Mouse (Mus musculus) forebrain, embryonic 10.5 days (tissue): ENCODE measurements around the gene Csnk1g1. TPM values are rescaled to one million over a fixed set of nuclear protein-coding genes. Genes with fewer than 3 reads are reported as not detected.

Experiments used
- DNase-seq: peaks from one replicate; pipeline ENCODE4 v3.0.0-alpha.2; 2017; ENCODE audit warnings: low spot score; ENCODE audit errors: extremely low spot score
- H3K27ac ChIP-seq: fragments of 300-500 bp; sonication (generic); 2 replicates; pipeline ENCODE4 v1.5.1; 2016; ENCODE audit warnings: mild to moderate bottlenecking
- H3K27me3 ChIP-seq: fragments of 300-500 bp; sonication (generic); 2 replicates; pipeline ENCODE4 v1.6.1; 2016; ENCODE audit warnings: mild to moderate bottlenecking; ENCODE audit not compliant: poor library complexity, severe bottlenecking
- H3K36me3 ChIP-seq: fragments of 300-500 bp; sonication (generic); replicated peaks from 2 replicates; pipeline ENCODE4 v1.6.1; 2016; ENCODE audit warnings: mild to moderate bottlenecking, moderate library complexity
- H3K4me1 ChIP-seq: fragments of 300-500 bp; sonication (generic); 2 replicates; pipeline ENCODE4 v1.6.1; 2016
- H3K4me3 ChIP-seq: fragments of 300-500 bp; sonication (generic); 2 replicates; pipeline ENCODE4 v1.5.1; 2016; ENCODE audit warnings: mild to moderate bottlenecking, moderate library complexity
- H3K9me3 ChIP-seq: fragments of 300-500 bp; sonication (generic); 2 replicates; pipeline ENCODE4 v1.6.1; 2016; ENCODE audit warnings: mild to moderate bottlenecking, moderate library complexity
- WGBS: fragments of 180-500 bp; shearing (Covaris S2); methylation state at CpG from one replicate; pipeline ENCODE4 v1.1.7; 2016; 5-methylcytosine and 5-hydroxymethylcytosine counted together
- polyA plus RNA-seq: library from polyadenylated mRNA; unstranded; fragments of >200 nt; fragmentation: Nextera tagmentation; extraction: Ambion mirVana; gene quantifications from 2 replicates; pipeline ENCODE4 v1.2.1, GENCODE M21; 2016

Csnk1g1 gene
- polyA plus RNA-seq, 1 experiment from 2014 or later: 18.2 TPM

DNA sequence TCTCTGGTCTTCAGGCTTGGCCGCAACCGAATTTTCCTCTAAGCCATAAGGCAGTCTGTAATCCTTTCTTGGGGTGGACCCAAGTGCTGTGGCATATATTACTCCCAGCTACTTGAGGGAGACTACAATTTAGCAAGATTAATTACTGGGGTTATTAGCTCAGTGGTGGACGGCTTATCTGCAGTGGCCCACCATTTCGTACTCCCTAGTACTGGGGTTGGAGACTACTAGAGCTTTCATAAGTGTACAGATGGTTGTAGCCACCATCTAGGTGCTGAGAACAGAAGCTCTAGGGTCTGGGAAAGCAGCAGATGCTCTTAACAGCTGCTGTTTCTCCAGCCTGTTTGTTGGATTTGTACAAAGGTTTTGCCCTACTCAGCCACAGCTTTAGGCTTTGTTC is 152.3 kb downstream of the Csnk1g1 start:
- WGBS: 53% methylated on average over 4 of the region's 4 CpGs
- Histone ChIP-seq H3K27me3 (no peaks in the 10 kb centered on the region), H3K4me3 (peak overlapping the region; percentile 73), H3K4me1 (peaks cover 22% of the 10 kb centered on the region), H3K9me3 (no peaks in the 10 kb centered on the region), H3K36me3 (peaks cover 42% of the 10 kb centered on the region), H3K27ac (peak overlapping the region; percentile 93)
- no peak for DNase-seq

DNA sequence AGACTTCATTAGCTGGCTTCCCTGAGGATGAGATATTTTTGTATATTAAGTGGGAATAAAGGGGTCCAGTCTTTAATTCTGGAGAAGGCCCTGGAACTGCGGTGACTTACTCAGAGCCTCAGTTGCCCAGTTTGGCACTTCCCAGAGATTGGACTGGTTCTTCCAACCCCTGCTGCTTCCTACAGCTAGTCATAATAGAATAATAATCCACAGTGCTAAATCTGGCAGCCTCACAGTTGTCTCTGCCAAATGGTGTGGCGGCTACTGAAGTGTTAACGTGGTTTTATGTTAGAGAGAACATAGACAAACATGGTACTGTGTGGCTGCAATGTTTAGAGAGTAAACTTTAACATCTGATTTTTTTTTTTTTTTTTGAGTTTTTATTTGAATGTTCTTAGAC is 152.9 kb downstream of the Csnk1g1 start:
- no peak for DNase-seq
- no peaks in the 10 kb centered on the region for H3K9me3 ChIP-seq
- peaks cover 3% of the 10 kb centered on the region for H3K27me3 ChIP-seq
- peaks cover 22% of the 10 kb centered on the region for H3K4me1 ChIP-seq
- WGBS: 95% methylated on average over 3 of the region's 3 CpGs
- peak overlapping the region; percentile 73 for H3K4me3 ChIP-seq
- H3K36me3 ChIP-seq: peaks cover 49% of the 10 kb centered on the region
- peak overlapping the region; percentile 93 for H3K27ac ChIP-seq

DNA sequence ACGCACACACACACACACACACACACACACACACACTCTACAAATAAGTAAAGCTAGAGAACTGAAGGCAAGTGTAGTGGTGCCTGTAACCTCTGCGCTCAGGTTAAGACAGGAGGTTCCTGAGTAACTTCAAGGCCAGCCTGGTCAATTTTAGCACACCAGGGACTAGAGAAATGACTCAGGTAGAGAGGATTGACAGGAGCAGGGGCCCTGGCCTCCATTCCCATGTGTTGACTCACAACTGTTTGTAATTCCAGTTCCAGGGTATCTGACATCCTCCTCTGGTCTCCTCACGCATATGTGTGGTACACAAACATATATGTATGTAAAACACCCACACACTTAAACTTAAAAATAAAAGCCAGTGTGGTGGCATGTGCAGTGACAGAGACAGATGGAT is 154.7 kb downstream of the Csnk1g1 start:
- no peak for DNase-seq
- Histone ChIP-seq H3K4me1 (peaks cover 29% of the 10 kb centered on the region), H3K36me3 (peaks cover 59% of the 10 kb centered on the region), H3K27me3 (peaks cover 21% of the 10 kb centered on the region), H3K9me3 (no peaks in the 10 kb centered on the region), H3K4me3 (no peak overlapping the region), H3K27ac (no peak overlapping the region)
- 93% methylated on average over 3 of the region's 3 CpGs for WGBS

DNA sequence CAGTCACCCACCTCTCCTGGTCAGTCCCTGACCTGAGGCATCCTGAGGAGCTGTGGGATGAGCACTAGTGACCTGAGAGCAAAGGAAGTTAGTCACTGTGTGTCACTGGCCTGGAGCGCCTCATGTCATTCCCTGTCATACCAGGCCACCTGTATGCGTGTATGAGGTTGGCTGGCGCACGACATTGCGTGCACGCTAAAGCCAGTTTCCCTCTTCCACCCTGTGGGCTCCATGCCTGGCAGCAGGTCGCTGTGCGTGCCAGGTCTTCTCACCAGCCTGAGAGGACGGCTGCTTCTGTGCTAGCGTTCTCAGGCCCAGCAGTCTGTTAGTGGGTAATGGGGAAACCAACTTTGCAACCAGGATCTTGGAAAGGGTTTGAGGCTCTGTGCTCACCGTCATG is 155.6 kb downstream of the Csnk1g1 start:
- WGBS: 95% methylated on average over 11 of the region's 11 CpGs
- H3K4me3 ChIP-seq: no peak overlapping the region

DNA sequence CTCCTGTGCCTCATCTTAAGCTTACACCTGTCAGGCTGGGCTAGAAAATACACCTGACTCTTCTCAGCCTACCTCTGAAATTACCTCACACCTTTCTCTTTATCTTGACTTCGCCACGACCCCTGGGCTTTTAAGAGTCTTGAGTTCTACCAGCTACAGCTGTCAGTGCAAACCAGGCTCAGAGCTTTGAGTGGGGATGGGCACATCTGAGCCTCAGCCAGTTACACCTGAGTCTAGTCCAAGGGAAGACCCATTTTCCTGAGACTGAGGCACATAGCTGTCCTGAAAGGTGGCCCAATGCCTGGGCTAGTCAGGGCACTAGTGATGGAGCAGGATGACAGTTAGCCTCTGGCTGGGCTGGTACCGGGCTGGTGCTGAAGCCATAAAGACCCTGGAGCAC is 158.1 kb downstream of the Csnk1g1 start:
- H3K36me3 ChIP-seq: peaks cover 56% of the 10 kb centered on the region
- H3K9me3 ChIP-seq: no peaks in the 10 kb centered on the region
- peaks cover 50% of the 10 kb centered on the region for H3K27me3 ChIP-seq
- no peak for DNase-seq
- 92% methylated on average over 3 of the region's 3 CpGs for WGBS
- H3K27ac ChIP-seq: no peak overlapping the region
- no peak overlapping the region for H3K4me3 ChIP-seq
- H3K4me1 ChIP-seq: peaks cover 21% of the 10 kb centered on the region

More for the DNA sequence above, 155.6 kb downstream of the Csnk1g1 start:
- H3K27me3 ChIP-seq: peaks cover 30% of the 10 kb centered on the region
- DNase-seq: no peak
- H3K4me1 ChIP-seq: peaks cover 32% of the 10 kb centered on the region
- H3K9me3 ChIP-seq: no peaks in the 10 kb centered on the region
- H3K27ac ChIP-seq: no peak overlapping the region
- peaks cover 59% of the 10 kb centered on the region for H3K36me3 ChIP-seq

DNA sequence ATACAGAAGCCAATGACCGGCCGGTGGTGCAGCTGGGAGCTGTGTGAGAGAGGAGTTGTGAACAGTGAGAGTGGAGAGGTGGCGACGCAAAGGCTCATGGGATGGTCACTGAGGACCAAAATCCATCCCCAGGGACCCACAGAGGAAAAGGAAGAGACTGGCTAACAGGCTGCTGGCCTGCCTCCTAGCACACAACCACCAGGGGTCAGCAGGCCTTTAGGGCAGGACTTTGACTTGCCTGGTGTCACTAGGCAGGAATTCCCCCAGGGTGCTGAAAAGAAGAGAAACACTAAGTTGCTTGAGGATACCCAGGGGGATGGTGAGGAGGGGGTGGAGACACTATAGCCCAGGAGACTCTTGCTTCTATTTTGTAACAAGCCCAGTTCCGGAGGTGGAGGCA is 158.8 kb downstream of the Csnk1g1 start:
- peak; percentile 42 for DNase-seq
- Histone ChIP-seq H3K4me3 (no peak overlapping the region), H3K27ac (no peak overlapping the region), H3K27me3 (peaks cover 50% of the 10 kb centered on the region), H3K4me1 (peaks cover 21% of the 10 kb centered on the region), H3K36me3 (peaks cover 48% of the 10 kb centered on the region), H3K9me3 (no peaks in the 10 kb centered on the region)
- whole genome bisulfite sequencing: 20% methylated on average over 5 of the region's 5 CpGs

DNA sequence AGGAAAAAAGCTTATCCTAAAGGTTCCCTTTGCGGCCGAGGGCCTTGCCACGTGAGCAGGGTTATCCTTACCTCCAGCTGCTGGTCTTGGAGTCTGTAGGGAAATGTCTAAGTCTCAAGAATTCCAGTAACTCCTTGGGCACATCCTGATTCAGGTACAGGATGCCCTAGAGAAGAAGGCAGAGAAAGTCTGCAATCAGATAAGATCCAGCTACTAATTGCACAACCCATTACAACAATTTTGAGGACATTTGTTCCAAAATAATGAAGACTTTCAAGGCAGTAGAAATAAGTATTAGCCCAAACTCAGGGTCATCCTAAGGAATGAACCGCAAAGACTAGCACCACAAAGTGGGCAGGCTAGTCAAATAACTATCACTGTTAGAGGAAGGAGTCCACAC is 159.3 kb downstream of the Csnk1g1 start:
- no peak overlapping the region for H3K27ac ChIP-seq
- no peaks in the 10 kb centered on the region for H3K9me3 ChIP-seq
- WGBS: 55% methylated on average over 4 of the region's 4 CpGs
- DNase-seq: no peak
- H3K4me1 ChIP-seq: peaks cover 21% of the 10 kb centered on the region
- no peak overlapping the region for H3K4me3 ChIP-seq
- H3K27me3 ChIP-seq: peaks cover 50% of the 10 kb centered on the region
- peaks cover 43% of the 10 kb centered on the region for H3K36me3 ChIP-seq

DNA sequence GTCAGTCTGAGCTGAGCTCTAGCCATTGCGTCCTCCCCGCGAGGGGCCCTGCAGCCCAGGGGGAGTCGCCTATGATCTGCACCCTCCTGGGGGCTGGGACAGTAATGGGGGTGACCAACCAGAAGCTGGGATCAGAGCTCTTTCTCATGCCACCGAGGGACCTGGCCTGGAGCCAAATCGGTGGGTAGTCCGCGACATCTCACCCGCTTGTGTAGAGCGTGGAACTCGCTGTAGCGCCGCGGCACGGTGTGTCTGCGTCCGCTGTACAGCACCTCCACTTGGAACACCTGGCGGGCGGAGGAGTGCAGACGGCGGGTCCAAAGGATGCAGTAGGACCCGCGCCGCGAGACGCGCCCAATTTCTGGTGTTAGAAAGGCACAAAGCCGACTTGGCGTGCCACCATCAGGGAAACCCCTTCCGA is 160.3 kb downstream of the Csnk1g1 start:
- peaks cover 50% of the 10 kb centered on the region for H3K27me3 ChIP-seq
- H3K36me3 ChIP-seq: peaks cover 34% of the 10 kb centered on the region
- DNase-seq: no peak
- H3K4me3 ChIP-seq: peak overlapping the region; percentile 64
- H3K4me1 ChIP-seq: peaks cover 21% of the 10 kb centered on the region
- peaks cover under 1% of the 10 kb centered on the region; the same call in 1 of the 2 replicates for H3K9me3 ChIP-seq
- under 1% methylated on average over 30 of the region's 30 CpGs for WGBS
- H3K27ac ChIP-seq: peak overlapping the region; percentile 54

DNA sequence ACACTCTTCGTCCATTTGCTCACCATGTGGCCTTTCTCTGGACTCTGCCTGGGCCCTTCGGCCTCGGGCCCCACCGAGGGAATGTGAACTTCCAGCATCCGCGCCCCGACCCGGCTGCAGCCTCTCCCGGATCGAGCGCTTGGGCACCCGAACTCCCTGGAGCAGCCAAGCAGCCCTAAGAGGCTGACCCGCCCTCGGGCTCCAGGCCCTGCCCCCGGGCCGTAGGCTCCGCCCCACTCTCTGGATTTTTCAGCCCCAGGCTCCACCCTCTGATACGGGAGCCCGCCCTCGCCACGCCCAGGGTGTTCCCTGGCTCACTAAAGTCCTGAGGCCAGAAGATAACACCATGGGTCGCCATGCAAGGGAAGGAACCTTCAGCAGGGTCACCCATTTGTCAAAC is 160.9 kb downstream of the Csnk1g1 start, which contains the start of gene Snx22:
Snx22 (minus strand) TSS at position 137 of the 400 bp plus-strand sequence.
- peaks cover 21% of the 10 kb centered on the region for H3K4me1 ChIP-seq
- H3K9me3 ChIP-seq: peaks cover 6% of the 10 kb centered on the region; the same call in 1 of the 2 replicates
- peaks cover 28% of the 10 kb centered on the region for H3K36me3 ChIP-seq
- peak within 1 kb of the TSS; percentile 54 for H3K27ac ChIP-seq
- WGBS: under 1% methylated on average over 22 of the region's 22 CpGs
- DNase-seq: peak; percentile 74
- peak within 1 kb of the TSS; percentile 64 for H3K4me3 ChIP-seq
- peaks cover 50% of the 10 kb centered on the region for H3K27me3 ChIP-seq

DNA sequence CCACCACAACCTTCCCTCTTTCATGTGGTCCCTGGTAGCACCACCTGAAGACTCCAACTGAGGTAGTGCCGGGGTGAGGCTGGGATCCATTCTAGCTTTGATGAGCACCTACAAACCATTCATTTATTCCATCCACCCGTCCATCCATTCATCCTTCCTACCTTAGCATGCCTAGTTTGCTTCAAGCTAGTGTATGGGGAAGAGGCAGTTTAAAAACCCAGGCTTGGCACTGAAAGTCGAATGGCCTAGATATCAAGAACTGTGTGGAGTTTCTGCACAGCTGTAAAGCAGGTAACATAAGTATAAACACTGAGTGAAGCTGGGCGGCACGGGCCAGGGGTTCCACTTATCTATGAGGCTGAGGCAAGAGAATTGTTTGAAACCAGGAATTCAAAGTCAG is 161.4 kb downstream of the Csnk1g1 start:
- Histone ChIP-seq H3K4me1 (peaks cover 21% of the 10 kb centered on the region), H3K27me3 (peaks cover 50% of the 10 kb centered on the region), H3K36me3 (peaks cover 25% of the 10 kb centered on the region), H3K4me3 (no peak overlapping the region), H3K9me3 (peaks cover 7% of the 10 kb centered on the region; the same call in 1 of the 2 replicates), H3K27ac (no peak overlapping the region)
- WGBS: 88% methylated on average over 5 of the region's 5 CpGs
- no peak for DNase-seq

DNA sequence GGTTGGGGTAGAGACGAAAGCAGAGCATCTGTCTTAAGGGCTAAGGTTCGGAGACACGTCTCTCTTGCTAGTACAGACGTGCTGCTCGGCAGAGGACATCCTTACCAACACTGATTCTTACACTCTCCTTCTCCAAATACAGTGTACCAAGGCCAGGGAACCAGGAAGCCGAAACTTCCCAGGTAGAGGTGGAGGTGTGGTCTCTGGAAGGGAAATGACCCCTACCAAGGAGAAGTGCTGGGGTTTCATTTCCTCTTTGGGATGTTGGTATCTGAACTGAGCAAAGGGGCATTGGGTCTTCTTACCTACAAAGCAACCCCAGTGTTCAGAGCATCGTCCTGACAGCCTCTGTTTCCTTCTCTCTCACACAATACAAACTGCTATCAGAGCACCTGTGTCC is 164.0 kb downstream of the Csnk1g1 start:
- no peak overlapping the region for H3K4me3 ChIP-seq
- no peak overlapping the region for H3K27ac ChIP-seq
- no peak for DNase-seq
- peaks cover 7% of the 10 kb centered on the region; the same call in 1 of the 2 replicates for H3K9me3 ChIP-seq
- WGBS: 84% methylated on average over 7 of the region's 7 CpGs
- no peaks in the 10 kb centered on the region for H3K36me3 ChIP-seq
- H3K4me1 ChIP-seq: peaks cover 13% of the 10 kb centered on the region
- peaks cover 36% of the 10 kb centered on the region for H3K27me3 ChIP-seq

DNA sequence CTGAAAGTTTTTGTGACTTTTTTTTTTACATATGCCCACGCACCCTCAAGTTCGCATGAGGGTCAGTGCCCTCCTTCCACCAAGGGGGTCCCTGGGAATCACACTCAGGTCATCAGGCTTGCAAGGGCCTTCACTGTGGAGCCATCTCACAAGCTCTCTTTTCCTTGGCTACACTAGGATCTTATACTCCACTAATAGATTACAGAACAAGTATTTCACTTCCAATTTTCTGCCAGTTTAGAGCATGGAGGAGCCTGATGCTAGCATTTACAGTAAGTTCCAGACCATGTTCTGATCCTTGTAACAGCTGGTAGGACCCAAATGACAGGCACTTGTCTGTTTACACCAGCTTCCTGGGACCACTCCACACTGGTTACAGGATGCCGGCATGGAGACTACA is 169.3 kb downstream of the Csnk1g1 start:
- Histone ChIP-seq H3K4me1 (peaks cover 8% of the 10 kb centered on the region), H3K4me3 (peak overlapping the region; percentile 16), H3K36me3 (no peaks in the 10 kb centered on the region), H3K9me3 (peaks cover 7% of the 10 kb centered on the region; the same call in 1 of the 2 replicates), H3K27ac (peak overlapping the region; percentile 76), H3K27me3 (0 out of 2 replicates have a peak, but pooled peaks cover 5% of the 10 kb centered on the region)
- DNase-seq: no peak
- 76% methylated on average over 3 of the region's 3 CpGs for WGBS

DNA sequence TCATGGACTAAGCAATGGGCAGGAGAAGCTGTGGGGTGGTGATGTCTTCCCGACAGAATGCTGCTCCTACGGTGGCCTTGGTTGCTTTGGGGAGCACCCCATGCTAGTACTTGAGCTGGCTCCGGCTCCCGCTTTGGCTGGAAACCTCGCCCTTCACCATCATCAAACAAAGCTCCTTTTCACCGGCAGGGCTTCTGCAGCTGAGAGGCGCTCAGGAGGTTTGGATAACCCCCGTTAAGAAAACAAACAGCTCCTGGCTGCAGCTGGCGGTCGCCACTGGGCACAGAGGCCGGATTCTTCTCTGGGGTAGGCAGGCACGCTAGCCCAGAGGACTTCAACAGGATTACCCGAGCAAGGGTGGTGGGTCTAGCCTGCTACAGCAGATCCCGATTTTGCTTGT is 169.8 kb downstream of the Csnk1g1 start:
- peak overlapping the region; percentile 76 for H3K27ac ChIP-seq
- H3K27me3 ChIP-seq: 0 out of 2 replicates have a peak, but pooled peaks cover 5% of the 10 kb centered on the region
- peaks cover 7% of the 10 kb centered on the region; the same call in 1 of the 2 replicates for H3K9me3 ChIP-seq
- 14% methylated on average over 14 of the region's 14 CpGs for WGBS
- no peaks in the 10 kb centered on the region for H3K36me3 ChIP-seq
- H3K4me3 ChIP-seq: peak overlapping the region; percentile 16
- peak; percentile 42 for DNase-seq
- H3K4me1 ChIP-seq: peaks cover 8% of the 10 kb centered on the region
